Mouse (Mus musculus) forebrain, embryonic 14.5 days (tissue): ENCODE measurements around the gene Selenof. TPM values are rescaled to one million over a fixed set of nuclear protein-coding genes. Genes with fewer than 3 reads are reported as not detected.

ENCODE experiments used
- ATAC-seq: fragments of 200-750 bp; cut with Nextera tagmentation; 2 replicates; pipeline ENCODE4 v1.8.0; 2017; ENCODE audit warnings: mild to moderate bottlenecking, moderate library complexity
- DNase-seq: peaks from one replicate; pipeline ENCODE4 v3.0.0-alpha.2; 2015; ENCODE audit warnings: low spot score
- H3K27ac ChIP-seq: fragments of 300-500 bp; sonication (generic); 2 replicates; pipeline ENCODE4 v1.5.1; 2014; ENCODE audit warnings: low read depth, mild to moderate bottlenecking, control low read depth, low read length, moderate library complexity
- H3K27me3 ChIP-seq: fragments of 300-500 bp; sonication (generic); replicated peaks from 2 replicates; pipeline ENCODE4 v1.6.1; 2014; ENCODE audit warnings: low read length, control low read depth, mixed read lengths; ENCODE audit not compliant: control insufficient read depth, insufficient read depth
- H3K36me3 ChIP-seq: fragments of 300-500 bp; sonication (generic); 2 replicates; pipeline ENCODE4 v1.6.1; 2014; ENCODE audit warnings: low read length, control low read depth; ENCODE audit not compliant: control insufficient read depth, insufficient read depth
- H3K4me1 ChIP-seq: fragments of 300-500 bp; sonication (generic); 2 replicates; pipeline ENCODE4 v1.6.1; 2014; ENCODE audit warnings: antibody characterized with exemption, low read length, control low read depth; ENCODE audit not compliant: control insufficient read depth, insufficient read depth
- H3K4me2 ChIP-seq: fragments of 300-500 bp; sonication (generic); 2 replicates; pipeline ENCODE4 v1.6.1; 2014; ENCODE audit warnings: mild to moderate bottlenecking, control low read depth, low read length
- H3K4me3 ChIP-seq: fragments of 300-500 bp; sonication (generic); 2 replicates; pipeline ENCODE4 v1.5.1; 2014; ENCODE audit warnings: low read depth, low read length, control low read depth
- H3K9ac ChIP-seq: fragments of 300-500 bp; sonication (generic); 2 replicates; pipeline ENCODE4 v1.6.1; 2014; ENCODE audit warnings: mild to moderate bottlenecking, low read length, control low read depth, moderate library complexity
- H3K9me3 ChIP-seq: fragments of 300-500 bp; sonication (generic); replicated peaks from 2 replicates; pipeline ENCODE4 v1.6.1; 2016; ENCODE audit warnings: low read length, control low read depth, mixed read lengths; ENCODE audit not compliant: control insufficient read depth
- WGBS: fragments of 180-500 bp; shearing (Covaris S2); extraction: QIAGEN DNeasy Blood & Tissue Kit; methylation state at CpG from one replicate; pipeline ENCODE4 v1.1.7; 2014; 5-methylcytosine and 5-hydroxymethylcytosine counted together
- polyA plus RNA-seq: library from polyadenylated mRNA; unstranded; fragments of >200 nt; fragmentation: Nextera tagmentation; extraction: Ambion mirVana; gene quantifications from 2 replicates; pipeline ENCODE4 v1.2.1, GENCODE M21; 2014

Selenof gene
- polyA plus RNA-seq, 1 experiment from 2014 or later: 577 TPM

DNA sequence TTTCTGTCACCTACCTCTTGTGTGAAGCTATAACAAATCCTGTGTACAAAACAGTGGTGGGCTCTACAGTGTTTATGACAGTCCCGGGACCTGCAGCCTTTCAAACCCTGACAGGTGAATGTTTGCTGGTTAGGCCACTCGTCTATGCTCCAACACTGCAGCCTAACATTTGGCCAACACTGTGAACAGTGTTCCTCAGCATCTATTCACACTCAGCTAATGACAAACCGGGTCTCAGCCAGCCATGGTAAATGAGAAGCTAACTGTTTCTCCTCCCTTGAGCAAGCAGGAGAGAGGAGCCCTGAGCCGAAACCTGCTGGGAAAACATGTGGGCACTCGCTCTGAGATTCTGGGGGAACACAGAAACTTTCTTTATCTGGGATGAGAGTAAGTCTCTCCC, 65.1 kb downstream of the Selenof start:
- Histone ChIP-seq H3K27me3 (no peaks in the 10 kb centered on the region), H3K4me2 (no peak overlapping the region), H3K9ac (no peak overlapping the region), H3K4me3 (no peak overlapping the region), H3K36me3 (no peaks in the 10 kb centered on the region), H3K27ac (no peak overlapping the region), H3K9me3 (no peaks in the 10 kb centered on the region), H3K4me1 (no peaks in the 10 kb centered on the region)
- 82% methylated on average over 5 of the region's 5 CpGs for WGBS
- no peak for DNase-seq
- ATAC-seq: no peak

DNA sequence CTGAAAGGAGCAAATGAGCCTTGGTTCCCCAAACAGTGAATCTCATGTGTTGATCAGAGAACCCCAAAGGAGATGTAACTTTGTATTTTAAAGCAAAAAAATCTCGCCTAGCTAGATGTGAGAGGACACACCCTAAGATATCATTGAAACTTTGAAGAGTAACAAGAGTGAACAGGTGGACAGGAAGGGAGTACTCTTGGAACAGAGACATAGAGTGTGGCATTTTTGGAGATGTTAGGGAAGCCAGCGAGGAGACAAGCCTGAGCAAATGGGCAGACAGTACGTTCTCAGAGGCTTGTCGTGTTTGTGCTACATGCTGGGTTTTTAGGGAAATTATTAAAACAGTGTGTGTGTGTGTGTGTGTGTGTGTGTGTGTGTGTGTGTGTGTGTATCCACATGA, 68.0 kb downstream of the Selenof start:
- no peak for ATAC-seq
- Histone ChIP-seq H3K4me2 (no peak overlapping the region), H3K36me3 (no peaks in the 10 kb centered on the region), H3K27ac (no peak overlapping the region), H3K27me3 (no peaks in the 10 kb centered on the region), H3K4me1 (no peaks in the 10 kb centered on the region), H3K4me3 (no peak overlapping the region), H3K9me3 (no peaks in the 10 kb centered on the region), H3K9ac (no peak overlapping the region)
- DNase-seq: no peak
- 91% methylated on average over 4 of the region's 4 CpGs for WGBS

DNA sequence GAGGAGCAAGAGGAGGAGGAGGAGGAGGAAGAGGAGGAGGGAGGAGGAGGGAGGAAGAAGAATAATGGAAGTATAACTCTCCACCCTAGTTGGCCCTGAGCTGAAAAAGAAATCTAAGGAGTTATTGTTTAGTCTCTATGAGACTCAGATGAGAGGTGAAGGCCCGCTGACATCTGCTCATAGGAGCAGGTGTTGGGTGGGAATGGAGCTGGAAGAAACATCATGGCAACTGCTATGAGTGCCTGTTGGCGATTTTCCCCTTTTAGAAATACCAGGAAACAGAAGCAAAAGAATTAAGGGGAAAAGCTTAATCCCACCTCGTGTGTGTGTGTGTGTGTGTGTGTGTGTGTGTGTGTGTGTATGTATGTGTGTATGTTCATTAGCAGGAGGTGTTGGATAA, 69.3 kb downstream of the Selenof start:
- Histone ChIP-seq H3K27me3 (no peaks in the 10 kb centered on the region), H3K9me3 (no peaks in the 10 kb centered on the region), H3K9ac (no peak overlapping the region), H3K4me2 (no peak overlapping the region), H3K4me3 (no peak overlapping the region), H3K27ac (no peak overlapping the region), H3K36me3 (no peaks in the 10 kb centered on the region), H3K4me1 (no peaks in the 10 kb centered on the region)
- 64% methylated on average over 3 of the region's 3 CpGs for WGBS
- ATAC-seq (no peak), DNase-seq (no peak)

DNA sequence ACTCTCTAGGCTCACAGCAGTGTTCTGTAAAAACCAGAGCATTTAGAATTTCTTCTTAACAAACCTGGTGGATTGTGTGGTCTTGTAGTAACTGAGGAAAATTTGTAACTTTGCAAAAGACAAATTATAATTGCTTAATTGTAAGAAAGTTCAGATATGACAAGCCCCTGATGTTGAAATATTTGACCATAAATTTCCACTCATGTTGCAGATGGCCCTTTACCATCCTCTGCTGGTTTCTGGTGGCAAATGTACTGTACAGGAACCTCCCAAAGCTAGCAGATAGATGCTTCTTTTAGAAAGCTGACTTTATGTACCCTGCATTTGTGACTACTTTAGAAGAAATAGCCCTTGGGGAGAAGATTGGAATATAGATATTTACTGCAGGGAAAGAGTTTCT, 69.9 kb downstream of the Selenof start:
- no peak overlapping the region for H3K9ac ChIP-seq
- no peak overlapping the region for H3K27ac ChIP-seq
- DNase-seq (no peak), ATAC-seq (no peak)
- no peaks in the 10 kb centered on the region for H3K4me1 ChIP-seq
- H3K27me3 ChIP-seq: no peaks in the 10 kb centered on the region
- H3K36me3 ChIP-seq: no peaks in the 10 kb centered on the region
- no peak overlapping the region for H3K4me2 ChIP-seq
- H3K4me3 ChIP-seq: no peak overlapping the region
- H3K9me3 ChIP-seq: no peaks in the 10 kb centered on the region

DNA sequence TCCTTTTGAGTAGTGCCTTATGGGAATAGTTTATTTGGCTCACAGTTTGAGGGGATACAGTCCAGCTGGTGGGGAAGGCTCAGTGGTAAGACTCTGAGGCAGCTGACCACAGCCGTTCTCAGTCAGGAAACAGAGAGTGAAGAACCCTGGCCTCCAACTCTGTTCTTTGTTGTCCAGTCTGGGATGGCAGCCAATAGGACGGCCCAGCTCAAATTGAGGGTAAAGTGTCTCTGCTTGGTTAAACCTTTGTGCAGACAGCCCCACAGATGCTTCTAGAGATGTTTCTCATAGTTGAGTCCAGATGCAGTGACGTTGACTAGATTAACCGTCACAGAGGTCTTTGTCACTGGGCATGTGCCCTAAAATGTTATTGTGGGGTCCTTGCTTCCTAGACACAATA, 72.0 kb downstream of the Selenof start:
- H3K9ac ChIP-seq: no peak overlapping the region
- no peak overlapping the region for H3K4me2 ChIP-seq
- no peak overlapping the region for H3K4me3 ChIP-seq
- H3K4me1 ChIP-seq: no peaks in the 10 kb centered on the region
- H3K27me3 ChIP-seq: no peaks in the 10 kb centered on the region
- H3K27ac ChIP-seq: no peak overlapping the region
- WGBS: 91% methylated on average over 4 of the region's 4 CpGs
- ATAC-seq: no peak
- H3K36me3 ChIP-seq: no peaks in the 10 kb centered on the region
- H3K9me3 ChIP-seq: no peaks in the 10 kb centered on the region
- DNase-seq: no peak

- DNase-seq (peak; percentile 16), ATAC-seq (no peak)
- no peak overlapping the region for H3K9ac ChIP-seq
- H3K9me3 ChIP-seq: no peaks in the 10 kb centered on the region
- H3K36me3 ChIP-seq: no peaks in the 10 kb centered on the region
- no peak overlapping the region for H3K27ac ChIP-seq
- H3K4me2 ChIP-seq: no peak overlapping the region
- H3K4me3 ChIP-seq: no peak overlapping the region
- no peaks in the 10 kb centered on the region for H3K27me3 ChIP-seq
- WGBS: 19% methylated on average over 2 of the region's 2 CpGs
- H3K4me1 ChIP-seq: no peaks in the 10 kb centered on the region
Measured at GRCm38 (mm10) chr3:144643301-144643871, 73.3 kb downstream of the Selenof start.

GRCm38 (mm10) chr3:144644202-144644601, 74.1 kb downstream of the Selenof start:
- DNase-seq (no peak), ATAC-seq (no peak)
- no peak overlapping the region for H3K4me3 ChIP-seq
- no peaks in the 10 kb centered on the region for H3K9me3 ChIP-seq
- no peaks in the 10 kb centered on the region for H3K27me3 ChIP-seq
- H3K4me1 ChIP-seq: no peaks in the 10 kb centered on the region
- no peak overlapping the region for H3K9ac ChIP-seq
- H3K27ac ChIP-seq: no peak overlapping the region
- no peak overlapping the region for H3K4me2 ChIP-seq
- WGBS: 33% methylated on average over 5 of the region's 5 CpGs
- no peaks in the 10 kb centered on the region for H3K36me3 ChIP-seq

Other genes starting within 250 kb of the Selenof start
- gene Hs2st1, start 123 bp upstream of the Selenof start, polyA plus RNA-seq: 18.3 and 18.6 TPM in 2 replicates
- gene Sh3glb1, start 150.0 kb downstream of the Selenof start, polyA plus RNA-seq: 84.7 and 99.5 TPM in 2 replicates
- gene Clca3a1, start 190.7 kb downstream of the Selenof start, polyA plus RNA-seq: 0.38 and 0.47 TPM in 2 replicates
- not detected in 2 replicates for gene Clca3a2, start 249.2 kb downstream of the Selenof start, polyA plus RNA-seq